Mouse (Mus musculus) limb, embryonic 12.5 days (tissue): Measurements from ENCODE around the gene Ssrp1. TPM values are rescaled to one million over a fixed set of nuclear protein-coding genes. Genes with fewer than 3 reads are reported as not detected.

Source experiments
- ATAC-seq: fragments of 200-750 bp; cut with Nextera tagmentation; 2 replicates; pipeline ENCODE4 v1.8.0; 2017; ENCODE audit warnings: low read depth, moderate TSS enrichment; ENCODE audit not compliant: insufficient number of reproducible peaks, insufficient read depth, low FRiP score, low TSS enrichment
- H3K27ac ChIP-seq: fragments of 300-500 bp; sonication (generic); 2 replicates; pipeline ENCODE4 v1.5.1; 2016; ENCODE audit warnings: mild to moderate bottlenecking, moderate library complexity
- H3K27me3 ChIP-seq: fragments of 300-500 bp; sonication (generic); 2 replicates; pipeline ENCODE4 v1.6.1; 2016; ENCODE audit warnings: mild to moderate bottlenecking, moderate library complexity
- H3K36me3 ChIP-seq: fragments of 300-500 bp; sonication (generic); 2 replicates; pipeline ENCODE4 v1.6.1; 2016; ENCODE audit warnings: mild to moderate bottlenecking, moderate library complexity
- H3K4me1 ChIP-seq: fragments of 300-500 bp; sonication (generic); replicated peaks from 2 replicates; pipeline ENCODE4 v1.6.1; 2016
- H3K4me2 ChIP-seq: fragments of 300-500 bp; sonication (generic); 2 replicates; pipeline ENCODE4 v1.6.1; 2016; ENCODE audit warnings: mild to moderate bottlenecking, moderate library complexity
- H3K4me3 ChIP-seq: fragments of 300-500 bp; sonication (generic); replicated peaks from 2 replicates; pipeline ENCODE4 v1.5.1; 2016; ENCODE audit warnings: mild to moderate bottlenecking
- H3K9ac ChIP-seq: fragments of 300-500 bp; sonication (generic); replicated peaks from 2 replicates; pipeline ENCODE4 v1.6.1; 2016; ENCODE audit warnings: mild to moderate bottlenecking, moderate library complexity
- H3K9me3 ChIP-seq: fragments of 300-500 bp; sonication (generic); 2 replicates; pipeline ENCODE4 v1.6.1; 2016; ENCODE audit warnings: mild to moderate bottlenecking, moderate library complexity
- WGBS: fragments of 180-500 bp; shearing (Covaris S2); methylation state at CpG from one replicate; pipeline ENCODE4 v1.1.7; 2016; 5-methylcytosine and 5-hydroxymethylcytosine counted together
- polyA plus RNA-seq: library from polyadenylated mRNA; unstranded; fragments of >200 nt; fragmentation: Nextera tagmentation; extraction: Ambion mirVana; gene quantifications from 2 replicates; pipeline ENCODE4 v1.2.1, GENCODE M21; 2016

Gene Ssrp1
- polyA plus RNA-seq: 330 and 336 TPM in 2 replicates

GRCm38 (mm10) chr2:85037047-85038026 is at the start of gene Ssrp1, which contains the start of gene P2rx3:
Gene Ssrp1, plus strand, starts transcription at chr2:85037234.
Gene P2rx3, minus strand, starts transcription at chr2:85037462.
- H3K4me3 ChIP-seq: peak within 1 kb of the TSS; percentile 80
- peak within 1 kb of the TSS; percentile 89 for H3K9ac ChIP-seq
- H3K4me2 ChIP-seq: peak within 1 kb of the TSS; percentile 85
- no peaks in the 10 kb centered on the region for H3K9me3 ChIP-seq
- H3K27ac ChIP-seq: peak within 1 kb of the TSS; percentile 92
- no peaks in the 10 kb centered on the region for H3K27me3 ChIP-seq
- peak; percentile 94 for ATAC-seq
- 1% methylated on average over 66 of the region's 66 CpGs for WGBS
- peaks cover 38% of the 10 kb centered on the region for H3K36me3 ChIP-seq
- peaks cover 16% of the 10 kb centered on the region for H3K4me1 ChIP-seq

DNA sequence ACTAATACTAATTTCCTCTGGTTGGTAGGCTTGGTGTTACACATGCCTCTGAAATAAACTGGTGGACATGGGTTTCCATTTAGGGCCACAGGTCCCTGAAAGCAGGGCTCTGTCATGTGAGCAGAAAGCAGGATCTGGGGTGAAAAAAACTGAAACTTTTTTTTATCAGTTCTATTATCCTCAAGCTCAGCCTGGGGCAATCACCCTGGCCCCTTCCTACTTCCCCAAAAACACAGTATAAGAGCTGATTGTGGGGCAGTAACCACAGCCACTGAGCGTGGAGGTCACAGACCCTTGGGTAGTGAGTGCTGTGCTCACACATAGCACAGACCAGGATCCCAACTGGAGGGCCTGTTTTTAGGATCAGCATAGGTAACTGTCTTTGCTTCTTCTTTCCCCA is 49.1 kb upstream of the Ssrp1 start, which contains the start of gene Prg3:
TSS of gene Prg3 (plus strand) at position 286 of the 400 bp plus-strand sequence.
- ATAC-seq: no peak
- Histone ChIP-seq H3K27ac (no peak within 1 kb of the TSS), H3K9me3 (no peaks in the 10 kb centered on the region), H3K36me3 (no peaks in the 10 kb centered on the region), H3K4me3 (no peak within 1 kb of the TSS), H3K27me3 (no peaks in the 10 kb centered on the region; the same call in 1 of the 2 replicates), H3K4me1 (no peaks in the 10 kb centered on the region), H3K9ac (no peak within 1 kb of the TSS), H3K4me2 (no peak within 1 kb of the TSS)
- WGBS: 72% methylated on average over 1 of the region's 1 CpGs

DNA sequence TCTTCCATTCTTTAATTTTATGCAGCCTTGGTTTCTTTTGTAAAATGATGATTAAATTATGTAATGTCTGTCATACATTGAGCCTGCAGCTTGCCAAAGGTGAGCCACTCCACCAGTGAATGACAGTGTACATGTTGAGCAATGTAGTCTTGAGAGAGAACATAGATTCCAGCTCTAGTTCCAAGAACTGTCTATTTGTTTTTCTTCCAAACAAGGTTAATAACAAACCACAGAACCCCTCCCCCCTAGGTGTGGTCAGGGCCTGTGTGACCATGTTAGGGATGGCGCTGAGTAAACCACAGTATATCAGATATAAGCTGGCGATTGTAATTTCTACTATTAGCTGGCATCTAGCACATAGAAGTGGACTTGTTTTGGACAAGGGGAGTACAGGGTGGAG is 40.7 kb upstream of the Ssrp1 start:
- 88% methylated on average over 2 of the region's 2 CpGs for WGBS
- no peaks in the 10 kb centered on the region for H3K9me3 ChIP-seq
- H3K9ac ChIP-seq: no peak overlapping the region
- H3K27ac ChIP-seq: no peak overlapping the region
- no peak overlapping the region for H3K4me2 ChIP-seq
- no peaks in the 10 kb centered on the region; the same call in 1 of the 2 replicates for H3K27me3 ChIP-seq
- H3K4me1 ChIP-seq: no peaks in the 10 kb centered on the region
- no peak overlapping the region for H3K4me3 ChIP-seq
- H3K36me3 ChIP-seq: no peaks in the 10 kb centered on the region
- no peak for ATAC-seq

- Histone ChIP-seq H3K36me3 (no peaks in the 10 kb centered on the region), H3K4me3 (no peak overlapping the region), H3K9me3 (no peaks in the 10 kb centered on the region), H3K4me1 (no peaks in the 10 kb centered on the region), H3K9ac (no peak overlapping the region), H3K27me3 (no peaks in the 10 kb centered on the region), H3K27ac (no peak overlapping the region), H3K4me2 (no peak overlapping the region)
- WGBS: 84% methylated on average over 3 of the region's 3 CpGs
- no peak for ATAC-seq
Measured at GRCm38 (mm10) chr2:84999486-85000181, 37.4 kb upstream of the Ssrp1 start.

DNA sequence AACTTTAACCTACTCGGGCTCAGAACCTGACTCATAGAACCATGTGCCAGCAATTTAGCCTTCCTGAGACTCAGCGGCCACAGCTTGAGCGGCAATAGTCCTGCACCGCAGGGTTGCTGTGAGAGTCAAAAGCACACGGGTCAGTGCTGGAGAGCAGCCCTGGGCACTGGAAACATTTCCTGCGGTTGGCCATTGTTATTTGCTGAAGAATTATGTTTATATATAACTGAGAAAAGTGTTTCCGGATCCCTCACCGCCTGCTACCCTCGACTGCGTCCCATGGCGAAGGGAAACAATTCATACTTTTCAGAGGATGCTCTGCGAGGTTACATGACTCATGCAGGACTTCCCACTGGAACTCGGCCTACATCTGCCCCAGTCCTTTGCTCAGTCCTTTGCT is 35.5 kb upstream of the Ssrp1 start:
- Histone ChIP-seq H3K36me3 (no peaks in the 10 kb centered on the region), H3K27ac (no peak overlapping the region), H3K9me3 (no peaks in the 10 kb centered on the region), H3K9ac (no peak overlapping the region), H3K4me3 (no peak overlapping the region), H3K4me2 (no peak overlapping the region), H3K27me3 (no peaks in the 10 kb centered on the region), H3K4me1 (no peaks in the 10 kb centered on the region)
- WGBS: 82% methylated on average over 13 of the region's 13 CpGs
- no peak for ATAC-seq

- no peak overlapping the region for H3K4me2 ChIP-seq
- no peak overlapping the region for H3K27ac ChIP-seq
- H3K36me3 ChIP-seq: no peaks in the 10 kb centered on the region
- H3K4me3 ChIP-seq: no peak overlapping the region
- no peak for ATAC-seq
- H3K9me3 ChIP-seq: no peaks in the 10 kb centered on the region
- no peak overlapping the region for H3K9ac ChIP-seq
- no peaks in the 10 kb centered on the region for H3K4me1 ChIP-seq
- no peaks in the 10 kb centered on the region for H3K27me3 ChIP-seq
- 67% methylated on average over 8 of the region's 8 CpGs for WGBS
Measured at GRCm38 (mm10) chr2:85002575-85002974, 34.5 kb upstream of the Ssrp1 start.

DNA sequence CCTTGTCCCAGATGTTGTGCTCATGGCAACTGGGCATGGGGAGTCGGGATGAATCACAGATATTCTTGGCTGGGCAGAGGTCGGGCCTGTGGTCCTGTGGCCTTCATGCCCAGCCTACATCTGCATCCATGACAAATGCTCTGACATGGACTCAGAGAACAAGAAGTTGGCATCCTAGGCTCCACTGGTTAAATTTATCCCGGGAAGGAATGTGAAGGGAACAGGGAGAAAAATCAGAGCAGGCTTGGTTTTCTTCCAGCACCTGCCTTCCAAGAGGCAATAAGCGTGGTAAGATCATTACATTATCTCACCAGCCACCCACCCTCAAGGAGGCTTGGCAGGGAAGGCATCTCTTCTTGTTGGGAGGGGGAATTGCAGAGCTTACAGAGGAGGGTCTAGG is 32.7 kb upstream of the Ssrp1 start:
- H3K27me3 ChIP-seq: no peaks in the 10 kb centered on the region
- H3K4me3 ChIP-seq: no peak overlapping the region
- 89% methylated on average over 4 of the region's 4 CpGs for WGBS
- H3K27ac ChIP-seq: no peak overlapping the region
- no peak for ATAC-seq
- H3K4me1 ChIP-seq: no peaks in the 10 kb centered on the region
- H3K9me3 ChIP-seq: no peaks in the 10 kb centered on the region
- H3K9ac ChIP-seq: no peak overlapping the region
- H3K36me3 ChIP-seq: no peaks in the 10 kb centered on the region
- H3K4me2 ChIP-seq: no peak overlapping the region

DNA sequence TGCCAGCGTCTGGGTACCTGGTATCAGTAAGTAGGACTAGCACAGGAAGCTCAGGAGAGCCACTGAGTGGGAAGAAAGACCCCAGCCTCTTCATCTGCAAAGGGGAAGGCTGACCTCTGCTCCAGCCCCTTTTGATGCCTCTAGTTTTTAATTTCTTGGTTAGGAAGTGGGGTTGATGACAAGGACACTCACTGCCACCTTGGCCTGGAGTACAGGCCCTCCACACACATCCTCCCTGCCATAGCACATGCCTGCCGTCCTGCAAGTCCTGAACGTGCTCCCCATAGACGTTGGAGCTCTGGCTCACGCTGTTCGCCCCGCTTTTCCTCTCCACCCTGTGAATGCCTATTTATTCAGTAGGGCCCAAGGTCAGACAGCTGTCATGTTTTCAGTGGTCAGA is 30.4 kb upstream of the Ssrp1 start:
- Histone ChIP-seq H3K9ac (no peak overlapping the region), H3K27ac (no peak overlapping the region), H3K4me3 (no peak overlapping the region), H3K27me3 (no peaks in the 10 kb centered on the region), H3K36me3 (no peaks in the 10 kb centered on the region), H3K9me3 (no peaks in the 10 kb centered on the region), H3K4me1 (no peaks in the 10 kb centered on the region), H3K4me2 (no peak overlapping the region)
- WGBS: 84% methylated on average over 7 of the region's 7 CpGs
- no peak for ATAC-seq

GRCm38 (mm10) chr2:85007729-85008128 is 29.3 kb upstream of the Ssrp1 start:
- no peak overlapping the region for H3K27ac ChIP-seq
- H3K36me3 ChIP-seq: no peaks in the 10 kb centered on the region
- H3K4me2 ChIP-seq: no peak overlapping the region
- no peaks in the 10 kb centered on the region for H3K27me3 ChIP-seq
- peaks cover 6% of the 10 kb centered on the region for H3K4me1 ChIP-seq
- no peak for ATAC-seq
- H3K4me3 ChIP-seq: no peak overlapping the region
- no peaks in the 10 kb centered on the region for H3K9me3 ChIP-seq
- H3K9ac ChIP-seq: no peak overlapping the region
- WGBS: 26% methylated on average over 4 of the region's 4 CpGs

- ATAC-seq: no peak
- 54% methylated on average over 2 of the region's 2 CpGs for WGBS
- no peaks in the 10 kb centered on the region for H3K36me3 ChIP-seq
- peaks cover 6% of the 10 kb centered on the region for H3K4me1 ChIP-seq
- no peak overlapping the region for H3K9ac ChIP-seq
- no peak overlapping the region for H3K4me2 ChIP-seq
- H3K27me3 ChIP-seq: no peaks in the 10 kb centered on the region
- H3K9me3 ChIP-seq: no peaks in the 10 kb centered on the region
- H3K4me3 ChIP-seq: no peak overlapping the region
- no peak overlapping the region for H3K27ac ChIP-seq
Measured at GRCm38 (mm10) chr2:85009212-85009611, 27.8 kb upstream of the Ssrp1 start.

- Histone ChIP-seq H3K36me3 (no peaks in the 10 kb centered on the region), H3K4me1 (peaks cover 12% of the 10 kb centered on the region), H3K4me3 (no peak overlapping the region), H3K4me2 (no peak overlapping the region), H3K9ac (no peak overlapping the region), H3K9me3 (no peaks in the 10 kb centered on the region), H3K27ac (peak overlapping the region; percentile 41), H3K27me3 (no peaks in the 10 kb centered on the region)
- peak; percentile 54; the same call in 1 of the 2 replicates for ATAC-seq
- 48% methylated on average over 9 of the region's 9 CpGs for WGBS
Measured at GRCm38 (mm10) chr2:85011906-85012604, 25.0 kb upstream of the Ssrp1 start.
